In the genomic region with DNA sequence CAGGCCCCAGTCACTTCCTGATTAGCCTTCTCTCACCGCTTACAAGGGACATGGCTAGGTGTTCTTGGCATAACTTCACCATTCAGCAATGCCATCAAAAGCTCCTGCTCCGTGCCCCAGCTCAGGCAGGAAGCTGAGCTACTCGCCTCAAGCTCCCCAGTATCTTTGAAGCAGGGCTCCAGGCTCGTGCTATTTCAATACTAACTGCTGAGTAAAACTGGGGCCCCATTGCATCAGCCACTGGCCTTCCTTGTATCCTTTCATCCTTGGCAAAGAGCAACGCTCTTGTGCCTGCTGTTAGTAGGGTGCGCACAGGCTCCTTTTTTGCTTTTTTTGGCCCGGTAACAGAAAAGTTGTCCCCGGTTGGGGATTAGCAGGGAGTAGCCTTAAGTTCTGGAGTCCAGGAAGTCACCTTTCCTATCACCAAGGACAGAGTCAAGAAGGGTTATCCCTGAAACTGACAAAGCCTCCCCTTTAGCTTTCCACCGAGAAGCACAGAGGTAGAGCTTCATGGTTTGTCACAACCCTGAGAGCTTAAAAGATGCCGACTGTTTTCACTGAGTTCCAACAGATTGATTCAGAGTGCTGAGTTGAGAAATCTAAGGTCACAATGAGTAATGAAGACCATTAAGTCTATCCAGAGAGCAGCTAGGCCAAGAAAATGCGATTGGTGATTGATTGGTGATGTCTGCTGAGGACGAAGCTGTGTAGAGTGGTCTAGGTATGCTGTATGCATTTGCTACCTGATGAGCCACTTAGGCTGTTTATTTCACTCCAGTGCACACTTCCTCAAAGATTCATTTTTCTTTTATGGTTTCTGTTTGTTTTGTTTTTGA, we compare ENCODE assay signal across 18 mouse cellular contexts. TPM values are rescaled to one million over a fixed set of nuclear protein-coding genes. Genes with fewer than 3 reads are reported as not detected.
DNase-seq lines count a peak whose midpoint lies in the region; ATAC-seq lines count a peak whose summit lies in the region.
"Had no signal": no experiment of that assay in that cellular context is flagged by ENCODE, and none has a peak within 500 bp of the region (broad histone marks: within the 10 kb centered on the region; RNA-seq: fewer than 3 reads in every experiment).

No protein-coding gene starts in this region.

- H3K4me1 ChIP-seq in hindbrain, embryonic 12.5 days, result peaks cover 4% of the 10 kb centered on the region

- no peaks in the 10 kb centered on the region for H3K9me3 ChIP-seq in hindbrain, embryonic 12.5 days (replicated peaks)
- H3K9me3 ChIP-seq: forebrain, embryonic 15.5 days; intestine, embryonic 15.5 days; limb, embryonic 12.5 days; lung, embryonic 15.5 days; neural tube, embryonic 15.5 days had no signal

- no peak for ATAC-seq in hindbrain, embryonic 12.5 days (ENCODE audit: low FRiP score)
- ATAC-seq: intestine, embryonic 15.5 days had no signal

- no peak overlapping the region for H3K4me2 ChIP-seq in hindbrain, embryonic 12.5 days (replicated peaks)
- H3K4me2 ChIP-seq: forebrain, embryonic 15.5 days; heart, embryonic 11.5 days; intestine, embryonic 15.5 days; limb, embryonic 12.5 days; lung, embryonic 15.5 days; neural tube, embryonic 15.5 days had no signal

- H3K27me3 ChIP-seq in hindbrain, embryonic 12.5 days, result peaks cover 6% of the 10 kb centered on the region; the same call in 1 of the 2 replicates
- H3K27me3 ChIP-seq: forebrain, embryonic 15.5 days; intestine, embryonic 15.5 days; lung, embryonic 15.5 days; neural tube, embryonic 15.5 days had no signal

- H3K4me3 ChIP-seq in hindbrain, embryonic 12.5 days, result no peak overlapping the region
- H3K4me3 ChIP-seq: forebrain, embryonic 15.5 days; gastrocnemius, adult 2 months; intestine, embryonic 15.5 days; limb, embryonic 12.5 days; lung, embryonic 15.5 days; neural tube, embryonic 15.5 days had no signal

- intact Hi-C loops in heart, postnatal 10 days (cut with DNase I), result loop anchor here (10.0 kb wide), 1 partner anchor 512 kb away; no protein-coding TSS in a partner anchor
- intact Hi-C loops in left cerebral cortex, postnatal 36 days (cut with DNase I), result loop anchor here (5.0 kb wide), 2 partner anchors 85 to 350 kb away; a partner anchor contains a TSS

- 84% methylated on average over 12 of the region's 12 CpGs for WGBS in hindbrain, embryonic 12.5 days

- H3K36me3 ChIP-seq in hindbrain, embryonic 12.5 days, result no peaks in the 10 kb centered on the region
- H3K36me3 ChIP-seq: forebrain, embryonic 15.5 days; intestine, embryonic 15.5 days; limb, embryonic 12.5 days; lung, embryonic 15.5 days; neural tube, embryonic 15.5 days had no signal

- no peak overlapping the region for H3K27ac ChIP-seq in hindbrain, embryonic 12.5 days
- H3K27ac ChIP-seq: forebrain, embryonic 15.5 days; gastrocnemius, adult 2 months; intestine, embryonic 15.5 days; limb, embryonic 12.5 days; lung, embryonic 15.5 days; neural tube, embryonic 15.5 days had no signal

- H3K9ac ChIP-seq in hindbrain, embryonic 12.5 days, result no peak overlapping the region
- H3K9ac ChIP-seq: forebrain, embryonic 15.5 days; intestine, embryonic 15.5 days; limb, embryonic 12.5 days; lung, embryonic 15.5 days; neural tube, embryonic 15.5 days had no signal

- DNase-seq in kidney, postnatal 10 days, result peak; percentile 10
- DNase-seq in kidney, adult 8-10 months, result no peak
- DNase-seq in 3134 (ENCODE audit: extremely low read depth, insufficient read length, low spot score) (peak; percentile 52), MN1 (ENCODE audit: low spot score) (peak; percentile 71)
- peak; percentile 51 to 79 for DNase-seq in adrenal gland, postnatal 36 days
- no peak for DNase-seq in heart, postnatal 10 days
- no peak for DNase-seq in left cerebral cortex, postnatal 36 days (ENCODE audit: low spot score in 2 of 2)
- DNase-seq: cerebellum, adult 11-12 months; gastrocnemius, adult 2 months; heart, postnatal 4 days; thymus, postnatal 25 days had no signal

RNA-seq across cellular contexts. Expression of a gene that starts 45.8 kb away (rescaled TPM):
- total RNA-seq in adrenal gland, postnatal 36 days (2021), result 10 to 100 TPM; 34.6 to 63.8 TPM
- polyA plus RNA-seq in hindbrain, embryonic 12.5 days (2016; fragmentation: Nextera tagmentation; extraction: Ambion mirVana), result 13.2 and 15.4 TPM in 2 replicates
- 10 to 100 TPM; 13.9 to 17.2 TPM for total RNA-seq in heart, postnatal 10 days (2021)
- 10 to 100 TPM; 16.7 to 19.4 TPM for total RNA-seq in left cerebral cortex, postnatal 36 days (2021)

Comparison
In these comparisons a context has a peak if more than half of its experiments do, and no peak if none do; other contexts are left out.
1. DNase-seq: peak in kidney, postnatal 10 days (single experiment), 3134 (single experiment), MN1 (single experiment) and adrenal gland, postnatal 36 days (2 of 2); none in kidney, adult 8-10 months (0 of 2), heart, postnatal 10 days (0 of 2) and left cerebral cortex, postnatal 36 days (0 of 2).